Mouse (Mus musculus) cerebellum, postnatal 14 days (tissue): ENCODE results near the gene Dmc1.

Source experiments
- DNase-seq, 2 experiments: peaks; one replicate each; pipeline ENCODE4 v3.0.0; 2021; ENCODE audit warnings: mixed read lengths in 2 of 2

The Dmc1 gene

GRCm38 (mm10) chr15:79559649-79560048 lies 45.3 kb downstream of the Dmc1 start:
- no peak for DNase-seq

- no peak for DNase-seq
Observed at GRCm38 (mm10) chr15:79552566-79552965, 52.3 kb downstream of the Dmc1 start.

- DNase-seq = no peak
Observed at GRCm38 (mm10) chr15:79548226-79548625, 56.7 kb downstream of the Dmc1 start.

- DNase-seq = no peak
Observed at GRCm38 (mm10) chr15:79547289-79547820, 57.6 kb downstream of the Dmc1 start.

- peak; percentile 99 to 100 for DNase-seq
Observed at GRCm38 (mm10) chr15:79546410-79547288, 58.3 kb downstream of the Dmc1 start, which contains the start of gene Ddx17. Gene Ddx17 (minus strand): TSS chr15:79546741.

GRCm38 (mm10) chr15:79545921-79546399 lies 58.9 kb downstream of the Dmc1 start:
- peak; percentile 77 to 80 for DNase-seq

- no peak for DNase-seq
Observed at GRCm38 (mm10) chr15:79545496-79545895, 59.4 kb downstream of the Dmc1 start.

GRCm38 (mm10) chr15:79543968-79544367 lies 60.9 kb downstream of the Dmc1 start:
- DNase-seq = no peak

GRCm38 (mm10) chr15:79533796-79534195 lies 71.1 kb downstream of the Dmc1 start:
- DNase-seq = no peak

- DNase-seq = no peak
Observed at GRCm38 (mm10) chr15:79529935-79530334, 75.0 kb downstream of the Dmc1 start.

- DNase-seq = peak in 1 of 2 experiments; percentile 20
Observed at GRCm38 (mm10) chr15:79527991-79528639, 76.8 kb downstream of the Dmc1 start.

- DNase-seq = peak; percentile 68 to 73
Observed at GRCm38 (mm10) chr15:79527192-79527591, 77.7 kb downstream of the Dmc1 start.

- DNase-seq = no peak
Observed at GRCm38 (mm10) chr15:79525979-79526768, 78.7 kb downstream of the Dmc1 start.

- no peak for DNase-seq
Observed at GRCm38 (mm10) chr15:79525564-79525963, 79.3 kb downstream of the Dmc1 start.

- no peak for DNase-seq
Observed at GRCm38 (mm10) chr15:79519400-79520220, 85.3 kb downstream of the Dmc1 start.

- no peak for DNase-seq
Observed at GRCm38 (mm10) chr15:79518571-79518970, 86.3 kb downstream of the Dmc1 start.

- DNase-seq = peak; percentile 56 to 65
Observed at GRCm38 (mm10) chr15:79517710-79518109, 87.2 kb downstream of the Dmc1 start.

- DNase-seq = peak in 1 of 2 experiments; percentile 62
Observed at GRCm38 (mm10) chr15:79516171-79517096, 88.5 kb downstream of the Dmc1 start, which contains the start of gene Kdelr3. Gene Kdelr3 (plus strand): TSS chr15:79516411.

- no peak for DNase-seq
Observed at GRCm38 (mm10) chr15:79513940-79514339, 91.0 kb downstream of the Dmc1 start.

GRCm38 (mm10) chr15:79511553-79512320 lies 93.2 kb downstream of the Dmc1 start:
- DNase-seq = peak; percentile 93 to 98
